Mouse (Mus musculus) left cerebral cortex, adult 9 months (tissue): Measurements from ENCODE around the gene Ptprz1.
A peak's percentile ranks its signal among the peaks of the same experiment; 100 is the strongest.

Experiments used
- DNase-seq, 2 experiments: peaks; one replicate each; pipeline ENCODE4 v3.0.0; 2022; ENCODE audit warnings: low spot score in 2 of 2

The Ptprz1 gene

GRCm38 (mm10) chr6:22874781-22875613 is at the start of gene Ptprz1:
Gene Ptprz1, plus strand, starts transcription at chr6:22875502.
- peak in 1 of 2 experiments; percentile 33 for DNase-seq

GRCm38 (mm10) chr6:22833637-22834036 is 41.7 kb upstream of the Ptprz1 start:
- DNase-seq = peak; percentile 10 to 24

GRCm38 (mm10) chr6:22834100-22834970 is 41.0 kb upstream of the Ptprz1 start:
- peak in 1 of 2 experiments; percentile 9 for DNase-seq

- peak in 1 of 2 experiments; percentile 12 for DNase-seq
Observed at GRCm38 (mm10) chr6:22875614-22876541, 576 bp downstream of the Ptprz1 start.

GRCm38 (mm10) chr6:22887978-22888377 is 12.7 kb downstream of the Ptprz1 start:
- peak in 1 of 2 experiments; percentile 7 for DNase-seq

- DNase-seq = no peak
Observed at GRCm38 (mm10) chr6:22889333-22889732, 14.0 kb downstream of the Ptprz1 start.

- DNase-seq = no peak
Observed at GRCm38 (mm10) chr6:22901983-22902382, 26.7 kb downstream of the Ptprz1 start.

GRCm38 (mm10) chr6:22908510-22909256 is 33.4 kb downstream of the Ptprz1 start:
- no peak for DNase-seq

GRCm38 (mm10) chr6:22909257-22909907 is 34.1 kb downstream of the Ptprz1 start:
- DNase-seq = peak in 1 of 2 experiments; percentile 7

GRCm38 (mm10) chr6:22909908-22910260 is 34.6 kb downstream of the Ptprz1 start:
- no peak for DNase-seq

GRCm38 (mm10) chr6:22922880-22923279 is 47.6 kb downstream of the Ptprz1 start:
- no peak for DNase-seq

- DNase-seq = no peak
Observed at GRCm38 (mm10) chr6:22932768-22933265, 57.5 kb downstream of the Ptprz1 start.

GRCm38 (mm10) chr6:22937126-22937525 is 61.8 kb downstream of the Ptprz1 start:
- no peak for DNase-seq

GRCm38 (mm10) chr6:22937526-22937925 is 62.2 kb downstream of the Ptprz1 start:
- DNase-seq = no peak

- DNase-seq = no peak
Observed at GRCm38 (mm10) chr6:22944191-22944590, 68.9 kb downstream of the Ptprz1 start.

GRCm38 (mm10) chr6:22963374-22963773 is 88.1 kb downstream of the Ptprz1 start:
- no peak for DNase-seq

- no peak for DNase-seq
Observed at GRCm38 (mm10) chr6:22968073-22968472, 92.8 kb downstream of the Ptprz1 start.

- DNase-seq = no peak
Observed at GRCm38 (mm10) chr6:22983769-22984519, 108.6 kb downstream of the Ptprz1 start.

- no peak for DNase-seq
Observed at GRCm38 (mm10) chr6:22984520-22985154, 109.3 kb downstream of the Ptprz1 start.
